Mouse (Mus musculus) leukemia stem cell, adult 10-12 weeks (primary cell): ENCODE measurements around the gene Usp48. TPM values are rescaled to one million over a fixed set of nuclear protein-coding genes. Genes with fewer than 3 reads are reported as not detected.

Experiments
- polyA plus RNA-seq: library from polyadenylated mRNA; stranded (reverse); fragments of >175 nt; gene quantifications from 2 replicates; pipeline ENCODE4 v1.2.3, GENCODE M21; 2012; ENCODE audit warnings: low replicate concordance

Usp48 gene
- polyA plus RNA-seq: 20.0 and 52.3 TPM in 2 replicates

GRCm38 (mm10) chr4:137593601-137594495 lies at the start of gene Usp48:
Gene Usp48 (plus strand): TSS chr4:137593755.

GRCm38 (mm10) chr4:137574469-137574868 lies 19.1 kb upstream of the Usp48 start, which contains the start of gene Ldlrad2:
Gene Ldlrad2 (minus strand): TSS chr4:137574569.

GRCm38 (mm10) chr4:137664433-137664979 lies 71.0 kb downstream of the Usp48 start, which contains the start of gene Rap1gap:
Gene Rap1gap (plus strand): TSS chr4:137664726.

Other genes starting within 250 kb of the Usp48 start
- 2.7 and 12.9 TPM in 2 replicates for gene Cdc42, start 236.0 kb upstream of the Usp48 start, polyA plus RNA-seq
- not detected in 2 replicates for gene Cela3a, start 184.0 kb upstream of the Usp48 start, polyA plus RNA-seq
- 0.26 TPM in 1 of 2 replicates, not detected in the other for gene Cela3b, start 163.2 kb upstream of the Usp48 start, polyA plus RNA-seq
- gene 1700013G24Rik, start 140.5 kb upstream of the Usp48 start, polyA plus RNA-seq: not detected in 2 replicates
- gene Hspg2, start 125.0 kb upstream of the Usp48 start, polyA plus RNA-seq: 2.4 and 11.8 TPM in 2 replicates
- not detected in 2 replicates for gene Ldlrad2, start 19.2 kb upstream of the Usp48 start, polyA plus RNA-seq
- 74.9 and 99.0 TPM in 2 replicates for gene Rap1gap, start 71.0 kb downstream of the Usp48 start, polyA plus RNA-seq
- 5.1 and 8.6 TPM in 2 replicates for gene Alpl, start 202.6 kb downstream of the Usp48 start, polyA plus RNA-seq